Mouse (Mus musculus): ENCODE data around the gene Rab1b. TPM values are rescaled to one million over a fixed set of nuclear protein-coding genes. Genes with fewer than 3 reads are reported as not detected.

Gene Rab1b
- total RNA-seq (2023): 100 to 1,000 TPM; 135 to 146 TPM

DNA sequence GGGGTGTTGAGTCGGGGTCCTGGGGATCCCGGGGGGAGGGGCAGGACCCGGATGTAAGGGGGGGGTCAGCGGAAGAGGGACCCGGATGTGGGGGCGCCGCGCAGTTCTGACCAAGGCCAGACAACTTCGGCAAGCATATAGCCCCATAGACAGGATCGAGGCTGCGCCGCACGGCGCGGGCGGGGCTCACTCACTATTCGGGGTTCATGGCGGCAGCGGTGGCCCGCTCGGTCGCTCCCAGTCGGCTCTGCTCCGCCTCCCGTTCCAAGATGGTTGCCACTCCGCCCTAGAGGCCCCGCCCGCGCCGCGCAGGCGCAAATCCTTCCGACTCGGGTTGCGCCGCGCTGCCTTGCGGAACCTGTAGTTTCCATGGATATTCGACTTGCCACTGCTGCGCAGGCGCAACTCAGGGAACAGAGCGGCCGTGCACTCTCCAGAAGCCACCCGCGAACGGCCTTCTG, at the start of gene Rab1b:
Gene Rab1b, minus strand, starts transcription at position 342 of the 461 bp plus-strand sequence.

DNA sequence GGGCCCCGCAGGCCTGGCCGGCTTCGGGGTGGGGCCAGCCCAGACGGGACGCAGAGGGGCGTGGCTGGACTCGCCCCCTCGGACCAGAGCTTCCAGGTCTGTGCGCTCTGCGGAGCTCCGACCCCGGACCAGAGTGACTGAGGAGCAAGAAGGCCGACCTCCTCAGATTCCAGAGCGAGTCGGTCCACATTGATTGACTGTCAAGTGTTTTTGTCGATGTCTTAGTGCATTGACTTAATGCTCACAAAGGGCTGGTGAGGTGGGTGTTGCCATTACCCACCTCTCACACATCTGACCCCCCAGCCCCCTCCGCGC, 11.5 kb upstream of the Rab1b start, which contains the start of gene Klc2:
Gene Klc2, minus strand, starts transcription at position 177 of the 315 bp plus-strand sequence.

DNA sequence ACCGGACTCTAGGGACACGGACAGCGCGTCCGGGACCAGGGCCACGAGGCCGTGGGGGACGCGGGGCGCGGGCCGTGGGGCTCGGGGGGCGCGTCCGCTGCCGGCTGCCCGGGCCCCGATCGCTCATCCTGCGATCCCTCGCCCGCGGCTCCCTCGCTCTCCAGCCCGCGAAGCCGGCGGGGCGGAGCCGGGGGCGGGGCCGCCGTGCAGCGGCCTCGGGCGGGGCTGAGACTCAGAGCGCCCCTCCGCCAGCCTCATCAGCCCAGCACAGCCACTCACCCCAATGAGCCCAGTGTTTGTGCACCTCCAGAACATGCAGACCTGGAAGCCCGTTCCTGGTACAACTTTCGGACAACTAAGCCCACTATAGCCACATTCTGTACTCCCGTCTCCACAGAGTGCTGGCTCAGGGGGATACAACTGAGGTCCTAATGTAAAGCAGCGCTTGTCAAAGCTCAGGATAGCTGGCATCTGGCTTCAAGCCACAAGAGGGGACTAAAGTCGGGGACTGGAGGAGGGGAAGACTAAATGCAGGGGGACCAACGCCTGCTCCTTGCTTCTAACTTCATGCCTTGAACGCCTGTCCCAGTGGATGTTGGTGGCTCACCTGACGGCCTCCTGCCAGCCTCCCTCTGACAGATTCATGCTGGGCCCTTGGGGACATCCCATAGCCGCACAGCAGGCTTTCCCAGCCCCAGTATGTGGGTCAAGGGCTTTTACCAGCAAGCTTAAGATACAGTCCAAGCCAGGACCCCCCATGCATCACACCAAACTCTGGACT, 8.3 kb downstream of the Rab1b start, which contains the start of gene Cnih2:
Gene Cnih2, minus strand, starts transcription at position 159 of the 781 bp plus-strand sequence.

DNA sequence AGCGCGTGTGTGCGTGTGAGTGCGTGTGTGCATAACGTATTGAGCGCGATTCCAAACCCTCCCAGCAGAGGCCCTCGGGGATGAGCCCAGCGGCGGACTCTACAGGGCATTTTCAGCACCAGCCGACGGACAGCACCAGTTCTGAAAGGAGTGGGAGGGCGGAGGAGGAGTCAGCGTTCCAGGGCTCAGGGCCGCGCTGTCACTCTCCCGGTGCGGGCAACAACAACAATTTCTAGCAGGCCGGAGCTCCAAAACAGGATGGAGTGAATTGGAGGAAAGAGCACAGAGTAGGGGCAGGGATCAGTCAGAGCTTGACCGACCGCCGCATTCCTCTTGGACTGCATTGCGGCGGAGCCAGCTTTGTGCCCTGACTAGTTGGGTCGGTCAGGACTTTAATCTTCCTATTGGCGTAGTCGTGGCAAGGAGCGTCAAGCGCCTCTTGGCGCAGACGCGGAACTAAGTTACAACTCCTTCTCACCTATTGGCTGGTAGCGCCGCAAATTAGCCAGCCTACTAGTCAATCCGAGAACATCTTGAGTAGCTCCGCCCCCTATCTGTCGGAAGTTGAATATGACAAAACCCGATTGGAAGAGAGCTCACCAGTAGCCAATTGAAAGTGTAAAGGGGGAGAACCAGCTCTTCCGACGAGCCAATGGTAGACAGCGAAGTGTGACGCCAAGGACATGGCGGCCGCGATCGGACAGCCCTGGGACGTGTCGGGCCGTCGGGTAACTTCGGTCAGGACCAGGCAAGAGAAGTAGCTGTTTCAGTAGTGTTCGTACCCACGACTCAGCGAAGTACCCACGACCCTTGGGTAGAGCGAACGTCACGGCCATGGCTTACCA, 18.8 kb downstream of the Rab1b start, which contains the start of gene Yif1a:
Gene Yif1a, plus strand, starts transcription at position 655 of the 845 bp plus-strand sequence.

DNA sequence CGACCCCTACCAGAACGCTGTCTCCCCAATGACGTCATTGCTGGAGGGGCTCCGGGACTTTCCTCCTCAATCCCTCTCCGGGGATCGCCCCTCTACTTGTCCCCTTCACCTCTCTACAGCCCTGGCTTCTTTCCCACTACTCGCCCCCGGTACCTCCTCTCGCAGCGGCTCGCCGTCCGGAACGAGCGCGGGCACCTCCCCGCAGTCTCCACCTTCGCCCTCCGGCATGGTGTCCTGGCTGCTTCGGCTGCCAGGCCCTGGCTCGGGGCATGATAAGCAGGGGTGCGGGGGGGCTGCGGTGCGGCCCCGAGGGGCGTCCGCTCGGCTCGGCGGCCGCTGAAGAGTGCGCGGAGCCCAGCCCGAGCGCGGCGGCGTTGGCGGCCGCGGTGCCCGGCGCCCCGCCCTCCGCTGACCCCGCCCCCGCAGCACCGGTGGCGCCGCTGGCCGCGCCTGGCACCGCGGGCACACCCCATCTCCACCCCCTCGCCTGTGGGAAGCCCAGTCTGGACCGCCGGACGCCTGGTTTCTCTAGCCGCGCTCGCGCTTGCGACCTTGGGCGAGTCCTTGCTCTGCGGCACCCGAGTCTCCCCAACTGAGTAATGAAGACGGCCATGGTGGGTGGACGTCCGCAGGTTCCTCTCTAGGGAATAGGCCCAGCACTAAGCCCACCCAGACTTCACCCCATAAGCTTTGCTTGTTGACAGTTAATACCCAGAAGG, 21.6 kb downstream of the Rab1b start, which contains the start of gene Tmem151a:
Gene Tmem151a, minus strand, starts transcription at position 387 of the 719 bp plus-strand sequence.

DNA sequence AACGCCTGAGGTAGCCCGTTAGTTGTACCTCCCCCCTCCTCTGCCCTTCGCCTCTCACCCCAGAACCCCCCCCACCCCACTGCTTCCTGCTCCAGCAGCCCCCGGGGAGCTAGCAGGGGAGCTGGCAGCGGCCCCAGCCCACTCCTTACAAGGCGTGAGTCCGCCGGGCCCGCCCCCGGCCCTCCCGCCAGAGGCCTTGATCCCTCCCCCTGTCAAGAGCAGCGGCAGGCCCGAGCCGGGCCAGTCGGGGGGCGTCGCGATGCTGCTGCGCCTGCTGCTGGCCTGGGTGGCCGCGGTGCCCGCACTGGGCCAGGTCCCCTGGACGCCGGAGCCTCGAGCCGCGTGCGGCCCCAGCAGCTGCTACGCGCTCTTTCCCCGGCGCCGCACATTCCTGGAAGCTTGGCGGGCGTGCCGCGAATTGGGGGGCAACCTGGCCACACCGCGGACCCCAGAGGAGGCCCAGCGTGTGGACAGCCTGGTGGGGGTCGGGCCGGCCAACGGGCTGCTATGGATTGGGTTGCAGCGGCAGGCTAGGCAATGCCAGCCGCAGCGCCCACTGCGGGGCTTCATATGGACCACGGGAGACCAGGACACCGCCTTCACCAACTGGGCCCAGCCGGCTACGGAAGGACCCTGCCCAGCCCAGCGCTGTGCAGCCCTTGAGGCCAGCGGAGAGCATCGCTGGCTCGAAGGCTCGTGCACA, 38.9 kb downstream of the Rab1b start, which contains the start of gene Cd248:
Gene Cd248, plus strand, starts transcription at position 212 of the 703 bp plus-strand sequence.

DNA sequence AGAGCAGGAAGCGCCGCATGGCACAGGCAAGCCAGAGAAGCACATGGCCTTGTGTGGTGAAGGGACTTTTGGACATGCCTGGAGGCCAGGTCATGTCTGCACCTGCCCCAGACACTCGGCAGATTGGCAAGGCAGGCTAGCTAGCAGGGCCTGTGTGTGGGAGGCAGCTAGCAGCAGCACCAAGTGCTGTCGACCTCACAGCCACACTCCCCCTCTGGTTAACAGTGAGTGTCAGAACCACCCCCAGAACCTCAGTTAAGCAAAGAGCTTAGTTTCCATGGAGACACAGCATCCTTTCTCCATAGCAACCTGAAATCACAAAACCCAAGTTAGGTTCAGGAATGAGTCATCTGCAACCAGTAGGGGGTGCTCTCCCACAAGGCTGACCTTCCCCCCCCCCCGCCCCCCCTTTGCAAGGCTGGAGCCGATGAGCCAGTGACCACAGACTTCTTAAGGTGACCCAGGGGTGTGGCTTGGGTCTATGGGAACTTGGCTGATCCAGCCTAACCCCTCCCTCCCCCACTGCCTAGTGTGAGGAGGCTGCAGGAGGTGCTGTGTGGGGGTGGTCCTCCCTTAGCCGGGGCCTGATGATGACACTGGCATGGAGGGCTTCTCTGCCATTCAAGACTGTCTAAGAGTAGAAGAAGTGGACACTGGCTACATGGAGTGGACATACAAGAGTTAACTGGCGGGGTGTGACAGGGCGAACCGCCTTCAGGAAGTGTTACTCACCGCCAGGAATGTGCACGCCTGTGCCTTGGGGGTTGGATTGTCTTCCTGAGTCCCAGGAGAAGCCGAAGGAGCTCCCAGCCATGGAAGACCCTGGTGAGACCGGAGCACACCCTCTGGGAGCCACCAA, 56.6 kb downstream of the Rab1b start, which contains the start of gene Rin1:
Gene Rin1, plus strand, starts transcription at position 435 of the 859 bp plus-strand sequence.

Other genes starting within 250 kb of the Rab1b start
- gene Actn3, start 229.2 kb downstream of the Rab1b start, total RNA-seq (2023): under 1 TPM; 0.16 to 0.29 TPM
- gene Zdhhc24, start 228.4 kb downstream of the Rab1b start, total RNA-seq (2023): 1 to 10 TPM; 6.1 to 6.4 TPM
- under 1 TPM; 0.29 to 0.51 TPM for gene Bbs1, start 200.4 kb downstream of the Rab1b start, total RNA-seq (2023)
- 10 to 100 TPM; 49.1 to 52.7 TPM for gene Dpp3, start 178.8 kb downstream of the Rab1b start, total RNA-seq (2023)
- not detected for gene Peli3, start 163.9 kb downstream of the Rab1b start, total RNA-seq (2023)
- gene Mrpl11, start 144.9 kb downstream of the Rab1b start, total RNA-seq (2023): 10 to 100 TPM; 10.0 to 13.0 TPM
- gene Npas4, start 116.8 kb downstream of the Rab1b start, total RNA-seq (2023): not detected
- 1 to 10 TPM in 1 of 2 experiments, under 1 TPM in 1; 0.62 to 1.6 TPM for gene Slc29a2, start 83.2 kb downstream of the Rab1b start, total RNA-seq (2023)
- 1 to 10 TPM; 4.2 to 5.6 TPM for gene B4gat1, start 68.2 kb downstream of the Rab1b start, total RNA-seq (2023)
- gene AC124502.3, start 68.2 kb downstream of the Rab1b start, total RNA-seq (2023): not detected
- 10 to 100 TPM; 37.0 to 38.6 TPM for gene Brms1, start 65.7 kb downstream of the Rab1b start, total RNA-seq (2023)
- gene Rin1, start 56.6 kb downstream of the Rab1b start, total RNA-seq (2023): 1 to 10 TPM in 1 of 2 experiments, under 1 TPM in 1; 1.00 to 1.7 TPM
- not detected for gene Cd248, start 39.0 kb downstream of the Rab1b start, total RNA-seq (2023)
- not detected for gene Tmem151a, start 21.5 kb downstream of the Rab1b start, total RNA-seq (2023)
- gene Yif1a, start 18.5 kb downstream of the Rab1b start, total RNA-seq (2023): 10 to 100 TPM; 13.7 to 18.4 TPM
- under 1 TPM; 0.27 to 0.93 TPM for gene Cnih2, start 8.6 kb downstream of the Rab1b start, total RNA-seq (2023)
- 10 to 100 TPM; 10.1 to 12.8 TPM for gene Klc2, start 11.5 kb upstream of the Rab1b start, total RNA-seq (2023)
- gene Pacs1, start 166.0 kb upstream of the Rab1b start, total RNA-seq (2023): 100 to 1,000 TPM; 105 to 106 TPM
- 100 to 1,000 TPM; 199 to 214 TPM for gene Sf3b2, start 188.4 kb upstream of the Rab1b start, total RNA-seq (2023)
- gene Gal3st3, start 191.3 kb upstream of the Rab1b start, total RNA-seq (2023): not detected
- gene Catsper1, start 228.7 kb upstream of the Rab1b start, total RNA-seq (2023): not detected
- not detected for gene Cst6, start 242.5 kb upstream of the Rab1b start, total RNA-seq (2023)